Mouse (Mus musculus) layer of hippocampus, adult 11-12 months (tissue): Measurements from ENCODE around the gene Ccdc43.
"Not testable (repeated sequence)": the region's sequence is repeated elsewhere in the genome, so short reads cannot be mapped to it uniquely, and the experiment has no call there.

Experiments used
- DNase-seq: peaks from one replicate; pipeline ENCODE4 v3.0.0; 2022; ENCODE audit warnings: low spot score

Ccdc43 gene

GRCm38 (mm10) chr11:102697338-102698017 is at the start of gene Ccdc43:
Gene Ccdc43, minus strand, starts transcription at chr11:102697782.
- peak; percentile 83 for DNase-seq

GRCm38 (mm10) chr11:102744746-102745145 is 47.2 kb upstream of the Ccdc43 start:
- DNase-seq = no peak

GRCm38 (mm10) chr11:102742843-102743242 is 45.3 kb upstream of the Ccdc43 start:
- no peak for DNase-seq

- no peak for DNase-seq
These were observed 44.5 kb upstream of the Ccdc43 start for GRCm38 (mm10) chr11:102742066-102742465.

- no peak for DNase-seq
These were observed 43.8 kb upstream of the Ccdc43 start for GRCm38 (mm10) chr11:102741129-102741950.

GRCm38 (mm10) chr11:102740634-102741033 is 43.1 kb upstream of the Ccdc43 start:
- DNase-seq = no peak

- peak; percentile 76 for DNase-seq
These were observed 41.8 kb upstream of the Ccdc43 start for GRCm38 (mm10) chr11:102739278-102739966.

- no peak for DNase-seq
These were observed 40.5 kb upstream of the Ccdc43 start for GRCm38 (mm10) chr11:102738046-102738445.

- no peak for DNase-seq
These were observed 37.4 kb upstream of the Ccdc43 start for GRCm38 (mm10) chr11:102734961-102735360.

GRCm38 (mm10) chr11:102733146-102733545 is 35.6 kb upstream of the Ccdc43 start:
- no peak for DNase-seq

- DNase-seq = no peak
These were observed 33.8 kb upstream of the Ccdc43 start for GRCm38 (mm10) chr11:102731366-102731765.

- DNase-seq = no peak
These were observed 32.3 kb upstream of the Ccdc43 start for GRCm38 (mm10) chr11:102729835-102730234.

GRCm38 (mm10) chr11:102728614-102729013 is 31.0 kb upstream of the Ccdc43 start:
- peak; percentile 54 for DNase-seq

GRCm38 (mm10) chr11:102725574-102725973 is 28.0 kb upstream of the Ccdc43 start:
- no peak for DNase-seq

- no peak for DNase-seq
These were observed 18.6 kb upstream of the Ccdc43 start for GRCm38 (mm10) chr11:102716135-102716534.

GRCm38 (mm10) chr11:102714578-102714977 is 17.0 kb upstream of the Ccdc43 start:
- DNase-seq = not testable (repeated sequence)

GRCm38 (mm10) chr11:102712411-102712810 is 14.8 kb upstream of the Ccdc43 start:
- no peak for DNase-seq

GRCm38 (mm10) chr11:102702206-102702605 is 4.6 kb upstream of the Ccdc43 start:
- DNase-seq = not testable (repeated sequence)

GRCm38 (mm10) chr11:102698018-102698476 is 465 bp upstream of the Ccdc43 start:
- DNase-seq = no peak

- peak; percentile 11 for DNase-seq
These were observed 2.3 kb downstream of the Ccdc43 start for GRCm38 (mm10) chr11:102695289-102695688.

GRCm38 (mm10) chr11:102690162-102690561 is 7.4 kb downstream of the Ccdc43 start:
- peak; percentile 80 for DNase-seq

GRCm38 (mm10) chr11:102665637-102666435 is 31.7 kb downstream of the Ccdc43 start:
- DNase-seq = no peak
